Mouse (Mus musculus) heart, embryonic 12.5 days (tissue): ENCODE data around the gene Exoc3l. TPM values are rescaled to one million over a fixed set of nuclear protein-coding genes. Genes with fewer than 3 reads are reported as not detected.

Experiments
- ATAC-seq: fragments of 200-750 bp; cut with Nextera tagmentation; 2 replicates; pipeline ENCODE4 v1.8.0; 2017; ENCODE audit warnings: moderate TSS enrichment, moderate library complexity; ENCODE audit not compliant: insufficient number of reproducible peaks, low FRiP score
- H3K27ac ChIP-seq: fragments of 300-500 bp; sonication (generic); 2 replicates; pipeline ENCODE4 v1.5.1; 2016; ENCODE audit warnings: mild to moderate bottlenecking, moderate library complexity; ENCODE audit not compliant: poor library complexity, severe bottlenecking
- H3K27me3 ChIP-seq: fragments of 300-500 bp; sonication (generic); replicated peaks from 2 replicates; pipeline ENCODE4 v1.6.1; 2016; ENCODE audit warnings: mild to moderate bottlenecking, moderate library complexity
- H3K36me3 ChIP-seq: fragments of 300-500 bp; sonication (generic); 2 replicates; pipeline ENCODE4 v1.6.1; 2016; ENCODE audit warnings: mild to moderate bottlenecking, moderate library complexity
- H3K4me1 ChIP-seq: fragments of 300-500 bp; sonication (generic); replicated peaks from 2 replicates; pipeline ENCODE4 v1.6.1; 2016; ENCODE audit warnings: mild to moderate bottlenecking
- H3K4me2 ChIP-seq: fragments of 300-500 bp; sonication (generic); 2 replicates; pipeline ENCODE4 v1.6.1; 2016; ENCODE audit warnings: mild to moderate bottlenecking, moderate library complexity
- H3K4me3 ChIP-seq: fragments of 300-500 bp; sonication (generic); 2 replicates; pipeline ENCODE4 v1.5.1; 2016; ENCODE audit warnings: mild to moderate bottlenecking
- H3K9ac ChIP-seq: fragments of 300-500 bp; sonication (generic); 2 replicates; pipeline ENCODE4 v1.6.1; 2016; ENCODE audit warnings: mild to moderate bottlenecking, moderate library complexity
- H3K9me3 ChIP-seq: fragments of 300-500 bp; sonication (generic); replicated peaks from 2 replicates; pipeline ENCODE4 v1.6.1; 2016; ENCODE audit warnings: mild to moderate bottlenecking, moderate library complexity
- WGBS: fragments of 180-500 bp; shearing (Covaris S2); methylation state at CpG from one replicate; pipeline ENCODE4 v1.1.7; 2016; 5-methylcytosine and 5-hydroxymethylcytosine counted together
- polyA plus RNA-seq: library from polyadenylated mRNA; unstranded; fragments of >200 nt; fragmentation: Nextera tagmentation; extraction: Ambion mirVana; gene quantifications from 2 replicates; pipeline ENCODE4 v1.2.1, GENCODE M21; 2016

Gene Exoc3l
- polyA plus RNA-seq, 1 experiment from 2014 or later, result 16.1 TPM

- H3K27ac ChIP-seq, result no peak overlapping the region
- peaks cover 27% of the 10 kb centered on the region for H3K27me3 ChIP-seq
- H3K4me2 ChIP-seq, result peak overlapping the region; percentile 87
- ATAC-seq, result no peak
- 9% methylated on average over 31 of the region's 31 CpGs for WGBS
- H3K9me3 ChIP-seq, result no peaks in the 10 kb centered on the region
- H3K36me3 ChIP-seq, result no peaks in the 10 kb centered on the region
- H3K9ac ChIP-seq, result no peak overlapping the region
- H3K4me1 ChIP-seq, result peaks cover 27% of the 10 kb centered on the region
- H3K4me3 ChIP-seq, result peak overlapping the region; percentile 57
Observed at GRCm38 (mm10) chr8:105290554-105291314, 5.2 kb downstream of the Exoc3l start.

- ATAC-seq, result peak; percentile 43; the same call in 1 of the 2 replicates
- peak within 1 kb of the TSS; percentile 87 for H3K4me2 ChIP-seq
- peak within 1 kb of the TSS; percentile 46 for H3K9ac ChIP-seq
- no peak within 1 kb of the TSS for H3K27ac ChIP-seq
- H3K36me3 ChIP-seq, result peaks cover 6% of the 10 kb centered on the region; the same call in 1 of the 2 replicates
- WGBS, result 3% methylated on average over 43 of the region's 43 CpGs
- peaks cover 35% of the 10 kb centered on the region for H3K27me3 ChIP-seq
- peaks cover 24% of the 10 kb centered on the region for H3K4me1 ChIP-seq
- no peaks in the 10 kb centered on the region for H3K9me3 ChIP-seq
- H3K4me3 ChIP-seq, result peak within 1 kb of the TSS; percentile 57
Observed at GRCm38 (mm10) chr8:105289805-105290460, 6.0 kb downstream of the Exoc3l start, which contains the start of gene 4931428F04Rik. 4931428F04Rik (minus strand) TSS chr8:105289864.

GRCm38 (mm10) chr8:105288958-105289732 is 6.8 kb downstream of the Exoc3l start:
- Histone ChIP-seq H3K4me1 (peaks cover 20% of the 10 kb centered on the region), H3K4me3 (peak overlapping the region; percentile 57), H3K36me3 (peaks cover 6% of the 10 kb centered on the region; the same call in 1 of the 2 replicates), H3K27ac (no peak overlapping the region), H3K9me3 (no peaks in the 10 kb centered on the region), H3K9ac (peak overlapping the region; percentile 46), H3K27me3 (peaks cover 37% of the 10 kb centered on the region), H3K4me2 (peak overlapping the region; percentile 87)
- WGBS, result under 1% methylated on average over 53 of the region's 53 CpGs
- ATAC-seq, result peak; percentile 92

DNA sequence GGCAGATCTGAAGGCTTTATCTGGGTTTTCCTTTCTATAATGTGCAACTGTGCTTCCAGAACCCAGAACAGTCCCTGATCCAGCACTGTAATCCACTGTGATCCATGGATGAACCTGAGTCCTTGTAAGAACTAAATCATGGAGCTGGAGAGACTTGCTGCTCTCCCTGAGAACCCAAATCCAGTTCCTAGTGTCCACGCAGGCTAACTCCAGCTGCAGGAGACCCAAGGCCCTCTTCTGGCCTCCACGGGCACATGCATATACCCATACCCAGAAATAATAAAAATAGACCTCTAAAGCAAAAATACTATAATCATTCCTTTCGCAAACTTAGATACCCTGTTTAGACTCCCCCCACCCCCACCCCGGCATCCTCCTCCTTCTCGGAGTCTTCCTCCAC is 7.7 kb downstream of the Exoc3l start:
- H3K9ac ChIP-seq, result no peak overlapping the region
- peaks cover 33% of the 10 kb centered on the region for H3K27me3 ChIP-seq
- no peaks in the 10 kb centered on the region for H3K9me3 ChIP-seq
- peaks cover 6% of the 10 kb centered on the region; the same call in 1 of the 2 replicates for H3K36me3 ChIP-seq
- H3K4me2 ChIP-seq, result no peak overlapping the region
- no peak for ATAC-seq
- no peak overlapping the region for H3K4me3 ChIP-seq
- no peak overlapping the region for H3K27ac ChIP-seq
- WGBS, result 88% methylated on average over 5 of the region's 5 CpGs
- H3K4me1 ChIP-seq, result peaks cover 20% of the 10 kb centered on the region

GRCm38 (mm10) chr8:105286907-105287306 is 9.0 kb downstream of the Exoc3l start:
- no peak overlapping the region for H3K4me2 ChIP-seq
- H3K27me3 ChIP-seq, result peaks cover 29% of the 10 kb centered on the region
- peaks cover 20% of the 10 kb centered on the region for H3K4me1 ChIP-seq
- no peak overlapping the region for H3K4me3 ChIP-seq
- no peak overlapping the region for H3K9ac ChIP-seq
- H3K27ac ChIP-seq, result no peak overlapping the region
- no peaks in the 10 kb centered on the region for H3K9me3 ChIP-seq
- H3K36me3 ChIP-seq, result peaks cover 8% of the 10 kb centered on the region; the same call in 1 of the 2 replicates
- 81% methylated on average over 4 of the region's 4 CpGs for WGBS
- ATAC-seq, result no peak

DNA sequence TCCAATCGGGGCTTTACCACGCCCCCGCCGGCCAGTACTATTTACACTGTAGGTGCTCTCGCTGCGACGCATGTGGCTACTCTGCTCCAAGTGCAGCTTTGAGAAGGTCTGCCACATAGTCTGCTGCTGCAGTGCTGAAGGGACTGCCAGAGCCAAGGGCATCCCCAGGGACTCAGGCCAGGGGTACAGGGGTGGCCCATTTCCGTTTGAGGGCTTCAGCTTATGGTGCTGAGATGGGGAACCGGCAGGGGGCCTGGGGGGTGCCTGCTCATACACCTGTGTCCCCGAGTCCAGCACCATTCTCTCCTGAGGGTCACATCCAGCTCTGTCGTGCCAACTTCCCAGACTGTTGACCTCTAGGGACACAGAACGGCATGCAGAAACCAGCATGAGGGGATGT is 10.4 kb downstream of the Exoc3l start:
- WGBS, result 48% methylated on average over 12 of the region's 12 CpGs
- H3K4me1 ChIP-seq, result peaks cover 16% of the 10 kb centered on the region
- no peak overlapping the region for H3K9ac ChIP-seq
- no peak for ATAC-seq
- H3K4me3 ChIP-seq, result no peak overlapping the region
- no peaks in the 10 kb centered on the region for H3K9me3 ChIP-seq
- H3K4me2 ChIP-seq, result no peak overlapping the region
- peaks cover 33% of the 10 kb centered on the region for H3K27me3 ChIP-seq
- peaks cover 13% of the 10 kb centered on the region; the same call in 1 of the 2 replicates for H3K36me3 ChIP-seq
- H3K27ac ChIP-seq, result no peak overlapping the region

DNA sequence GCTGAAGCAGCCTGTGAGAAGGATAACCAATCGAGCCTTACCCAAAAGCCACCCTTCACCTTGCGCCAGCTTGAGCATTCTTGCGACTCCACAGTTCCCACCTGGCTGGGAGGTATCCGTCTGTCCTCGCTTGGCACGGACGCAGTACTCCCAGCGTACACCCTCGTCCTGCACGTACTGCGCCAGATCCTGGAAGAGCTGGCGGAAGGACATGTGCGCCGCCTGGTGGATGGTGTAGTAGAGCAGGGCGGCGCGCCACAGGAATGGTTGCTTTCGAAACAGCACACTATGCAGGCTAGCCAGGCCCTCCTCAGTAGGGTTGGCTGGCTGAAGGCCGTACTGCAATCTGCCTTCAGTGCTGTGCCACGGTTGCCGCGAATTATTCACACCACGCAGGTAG is 12.8 kb downstream of the Exoc3l start:
- Histone ChIP-seq H3K4me2 (peak overlapping the region; percentile 4; the same call in 1 of the 2 replicates), H3K4me1 (peaks cover 14% of the 10 kb centered on the region), H3K9me3 (no peaks in the 10 kb centered on the region), H3K4me3 (no peak overlapping the region), H3K27ac (no peak overlapping the region), H3K36me3 (peaks cover 13% of the 10 kb centered on the region; the same call in 1 of the 2 replicates), H3K9ac (no peak overlapping the region), H3K27me3 (peaks cover 53% of the 10 kb centered on the region)
- WGBS, result 23% methylated on average over 23 of the region's 23 CpGs
- peak; percentile 54; the same call in 1 of the 2 replicates for ATAC-seq

GRCm38 (mm10) chr8:105282239-105282638 is 13.7 kb downstream of the Exoc3l start:
- peaks cover 14% of the 10 kb centered on the region for H3K4me1 ChIP-seq
- H3K9ac ChIP-seq, result no peak overlapping the region
- peaks cover 61% of the 10 kb centered on the region for H3K27me3 ChIP-seq
- H3K4me3 ChIP-seq, result no peak overlapping the region
- 59% methylated on average over 4 of the region's 4 CpGs for WGBS
- H3K36me3 ChIP-seq, result peaks cover 13% of the 10 kb centered on the region; the same call in 1 of the 2 replicates
- no peaks in the 10 kb centered on the region for H3K9me3 ChIP-seq
- no peak for ATAC-seq
- H3K27ac ChIP-seq, result no peak overlapping the region
- H3K4me2 ChIP-seq, result no peak overlapping the region

DNA sequence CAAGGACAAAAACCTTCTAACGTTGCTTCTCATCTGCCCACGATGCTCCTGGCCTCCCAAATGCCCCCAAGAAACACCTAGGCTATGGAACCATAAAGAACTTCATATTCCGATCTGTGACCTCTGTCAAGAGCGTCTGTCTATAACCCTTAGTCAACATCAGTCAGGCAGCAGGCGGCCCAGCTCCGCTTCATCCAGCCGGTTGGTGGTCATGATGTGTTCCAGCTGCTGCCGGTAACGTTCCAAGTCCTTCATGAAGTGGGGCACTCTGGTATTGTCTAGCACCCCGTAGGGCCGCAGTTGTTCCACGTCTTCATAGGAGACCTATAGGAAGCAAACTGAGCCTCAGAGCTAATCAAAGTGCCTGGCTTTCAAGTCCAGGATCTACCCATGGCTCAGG is 14.1 kb downstream of the Exoc3l start:
- 82% methylated on average over 12 of the region's 12 CpGs for WGBS
- Histone ChIP-seq H3K27ac (no peak overlapping the region), H3K36me3 (peaks cover 13% of the 10 kb centered on the region; the same call in 1 of the 2 replicates), H3K4me3 (no peak overlapping the region), H3K4me2 (no peak overlapping the region), H3K9me3 (no peaks in the 10 kb centered on the region), H3K9ac (no peak overlapping the region), H3K4me1 (peaks cover 14% of the 10 kb centered on the region), H3K27me3 (peaks cover 65% of the 10 kb centered on the region)
- no peak for ATAC-seq

DNA sequence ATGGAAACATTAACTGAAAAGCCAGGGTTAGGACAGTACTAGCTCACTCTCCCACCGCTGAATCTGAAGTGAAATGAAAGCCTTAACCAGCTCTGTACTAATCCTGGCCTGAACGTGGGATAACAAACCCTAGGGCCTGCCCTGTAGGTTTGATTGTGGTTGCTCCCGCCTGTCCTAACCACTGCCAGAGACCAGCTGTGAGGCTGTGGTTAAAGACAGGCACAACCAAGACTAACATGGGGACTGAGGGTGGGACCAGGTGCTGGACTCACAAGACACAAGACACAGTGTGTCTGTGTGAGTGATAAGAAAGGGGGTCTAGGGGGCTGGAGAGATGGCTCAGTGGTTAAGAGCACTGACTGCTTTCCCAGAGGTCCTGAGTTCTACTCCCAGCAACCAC is 15.3 kb downstream of the Exoc3l start:
- 74% methylated on average over 3 of the region's 3 CpGs for WGBS
- H3K27me3 ChIP-seq, result peaks cover 74% of the 10 kb centered on the region
- H3K9me3 ChIP-seq, result no peaks in the 10 kb centered on the region
- peaks cover 25% of the 10 kb centered on the region for H3K4me1 ChIP-seq
- no peak overlapping the region for H3K9ac ChIP-seq
- no peak overlapping the region for H3K4me3 ChIP-seq
- peaks cover 13% of the 10 kb centered on the region; the same call in 1 of the 2 replicates for H3K36me3 ChIP-seq
- no peak overlapping the region for H3K4me2 ChIP-seq
- ATAC-seq, result no peak
- H3K27ac ChIP-seq, result no peak overlapping the region
